Mouse (Mus musculus) embryonic facial prominence, embryonic 13.5 days (tissue): ENCODE data around the gene Wasl. TPM values are rescaled to one million over a fixed set of nuclear protein-coding genes. Genes with fewer than 3 reads are reported as not detected.

Experiments
- ATAC-seq: fragments of 200-750 bp; cut with Nextera tagmentation; 2 replicates; pipeline ENCODE4 v1.8.0; 2017; ENCODE audit warnings: low read depth; ENCODE audit not compliant: insufficient number of reproducible peaks, insufficient read depth, low FRiP score, low TSS enrichment
- H3K27ac ChIP-seq: fragments of 300-500 bp; sonication (generic); 2 replicates; pipeline ENCODE4 v1.5.1; 2015; ENCODE audit warnings: moderate library complexity, mild to moderate bottlenecking, inconsistent platforms
- H3K27me3 ChIP-seq: fragments of 300-500 bp; sonication (generic); 2 replicates; pipeline ENCODE4 v1.6.1; 2015; ENCODE audit warnings: mild to moderate bottlenecking, inconsistent platforms
- H3K36me3 ChIP-seq: fragments of 300-500 bp; sonication (generic); 2 replicates; pipeline ENCODE4 v1.6.1; 2015; ENCODE audit warnings: mild to moderate bottlenecking, inconsistent platforms
- H3K4me1 ChIP-seq: fragments of 300-500 bp; sonication (generic); 2 replicates; pipeline ENCODE4 v1.6.1; 2015; ENCODE audit warnings: inconsistent platforms
- H3K4me2 ChIP-seq: fragments of 300-500 bp; sonication (generic); 2 replicates; pipeline ENCODE4 v1.6.1; 2015; ENCODE audit warnings: moderate library complexity, mild to moderate bottlenecking, inconsistent platforms
- H3K4me3 ChIP-seq: fragments of 300-500 bp; sonication (generic); 2 replicates; pipeline ENCODE4 v1.5.1; 2015; ENCODE audit warnings: mild to moderate bottlenecking, inconsistent platforms
- H3K9ac ChIP-seq: fragments of 300-500 bp; sonication (generic); 2 replicates; pipeline ENCODE4 v1.6.1; 2015; ENCODE audit warnings: mild to moderate bottlenecking, inconsistent platforms
- H3K9me3 ChIP-seq: fragments of 300-500 bp; sonication (generic); 2 replicates; pipeline ENCODE4 v1.6.1; 2016; ENCODE audit warnings: inconsistent platforms
- WGBS: fragments of 180-500 bp; shearing (Covaris S2); methylation state at CpG from one replicate; pipeline ENCODE4 v1.1.7; 2015; ENCODE audit warnings: mixed read lengths; 5-methylcytosine and 5-hydroxymethylcytosine counted together
- polyA plus RNA-seq: library from polyadenylated mRNA; unstranded; fragments of >200 nt; fragmentation: Nextera tagmentation; extraction: Ambion mirVana; gene quantifications from 2 replicates; pipeline ENCODE4 v1.2.1, GENCODE M21; 2015

Gene Wasl
- polyA plus RNA-seq, 1 experiment from 2014 or later: 79.8 TPM

DNA sequence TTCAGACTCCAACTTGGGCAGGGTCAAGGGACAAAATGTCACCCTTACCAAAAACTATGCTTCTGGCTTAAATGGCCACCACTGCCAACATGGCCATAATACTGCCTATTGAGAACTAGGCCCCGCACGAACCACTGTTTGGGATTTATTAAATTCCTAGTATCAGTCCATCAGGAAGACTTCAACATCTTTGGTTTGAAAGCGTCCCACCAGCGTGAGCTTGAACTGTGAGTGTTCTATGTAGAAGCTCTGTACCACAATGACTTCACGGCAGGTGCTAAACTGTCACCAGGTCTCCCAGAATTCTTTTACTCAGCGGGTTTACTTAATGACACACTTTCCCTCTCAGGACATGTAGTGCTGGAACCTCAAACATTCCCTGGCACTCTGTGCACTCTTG is 51.5 kb downstream of the Wasl start:
- no peak for ATAC-seq
- Histone ChIP-seq H3K9ac (no peak overlapping the region), H3K4me2 (no peak overlapping the region), H3K27me3 (no peaks in the 10 kb centered on the region), H3K4me3 (no peak overlapping the region), H3K9me3 (no peaks in the 10 kb centered on the region), H3K27ac (no peak overlapping the region), H3K4me1 (no peaks in the 10 kb centered on the region), H3K36me3 (peaks cover 46% of the 10 kb centered on the region)
- WGBS: 95% methylated on average over 6 of the region's 6 CpGs

DNA sequence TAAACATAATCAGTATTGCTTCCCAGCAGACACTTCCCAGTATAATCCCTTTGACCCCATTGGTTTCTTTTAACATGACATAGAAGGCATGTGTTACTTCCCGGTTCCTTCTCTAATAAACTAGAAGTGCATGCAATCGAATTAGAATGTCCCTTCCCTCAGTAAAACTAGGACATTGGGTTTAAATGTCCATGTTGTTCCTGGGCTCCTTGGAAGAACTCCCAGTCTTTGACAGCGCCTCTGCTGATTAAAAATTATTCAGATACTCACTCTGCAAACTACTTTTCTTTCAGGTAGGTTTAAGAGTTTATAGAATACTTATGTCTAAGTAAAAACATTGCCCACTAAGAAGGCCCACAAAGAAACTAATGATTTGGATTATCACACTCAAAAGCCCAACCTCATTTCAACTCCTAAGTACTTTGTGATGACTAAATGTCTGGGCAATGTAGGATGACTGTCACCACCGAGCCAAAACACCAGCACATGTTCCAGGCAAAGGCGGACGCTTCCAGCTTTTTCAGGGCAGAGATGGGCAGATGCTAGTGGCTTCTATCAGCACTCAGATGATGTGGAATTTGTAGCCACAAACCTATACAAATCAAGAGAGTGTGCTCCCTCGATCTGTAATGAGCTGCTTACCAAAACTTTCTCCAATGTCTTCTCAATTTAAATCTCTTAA is 52.6 kb downstream of the Wasl start:
- 90% methylated on average over 7 of the region's 7 CpGs for WGBS
- Histone ChIP-seq H3K4me3 (no peak overlapping the region), H3K27me3 (no peaks in the 10 kb centered on the region), H3K4me2 (no peak overlapping the region), H3K9ac (no peak overlapping the region), H3K36me3 (peaks cover 36% of the 10 kb centered on the region), H3K9me3 (no peaks in the 10 kb centered on the region), H3K4me1 (no peaks in the 10 kb centered on the region), H3K27ac (no peak overlapping the region)
- ATAC-seq: no peak

GRCm38 (mm10) chr6:24610358-24610757 is 54.5 kb downstream of the Wasl start:
- Histone ChIP-seq H3K27me3 (no peaks in the 10 kb centered on the region), H3K36me3 (peaks cover 23% of the 10 kb centered on the region), H3K9me3 (no peaks in the 10 kb centered on the region), H3K4me2 (no peak overlapping the region), H3K27ac (no peak overlapping the region), H3K9ac (no peak overlapping the region), H3K4me1 (no peaks in the 10 kb centered on the region), H3K4me3 (no peak overlapping the region)
- ATAC-seq: no peak
- 89% methylated on average over 4 of the region's 4 CpGs for WGBS

GRCm38 (mm10) chr6:24609531-24609930 is 55.3 kb downstream of the Wasl start:
- H3K9ac ChIP-seq: no peak overlapping the region
- no peak overlapping the region for H3K4me2 ChIP-seq
- 57% methylated on average over 4 of the region's 4 CpGs for whole genome bisulfite sequencing
- no peaks in the 10 kb centered on the region for H3K4me1 ChIP-seq
- no peaks in the 10 kb centered on the region for H3K9me3 ChIP-seq
- no peak for ATAC-seq
- H3K4me3 ChIP-seq: no peak overlapping the region
- H3K36me3 ChIP-seq: peaks cover 15% of the 10 kb centered on the region
- H3K27me3 ChIP-seq: no peaks in the 10 kb centered on the region
- no peak overlapping the region for H3K27ac ChIP-seq

GRCm38 (mm10) chr6:24608682-24609081 is 56.1 kb downstream of the Wasl start:
- Histone ChIP-seq H3K4me1 (no peaks in the 10 kb centered on the region), H3K27ac (no peak overlapping the region), H3K36me3 (peaks cover 9% of the 10 kb centered on the region), H3K4me3 (no peak overlapping the region), H3K9me3 (no peaks in the 10 kb centered on the region), H3K4me2 (no peak overlapping the region), H3K9ac (no peak overlapping the region), H3K27me3 (no peaks in the 10 kb centered on the region)
- WGBS: 88% methylated on average over 3 of the region's 3 CpGs
- ATAC-seq: no peak

GRCm38 (mm10) chr6:24608129-24608528 is 56.7 kb downstream of the Wasl start:
- no peaks in the 10 kb centered on the region for H3K27me3 ChIP-seq
- no peak overlapping the region for H3K4me2 ChIP-seq
- no peak overlapping the region for H3K27ac ChIP-seq
- WGBS: 80% methylated on average over 4 of the region's 4 CpGs
- peaks cover 5% of the 10 kb centered on the region for H3K36me3 ChIP-seq
- no peaks in the 10 kb centered on the region for H3K4me1 ChIP-seq
- H3K9ac ChIP-seq: no peak overlapping the region
- H3K9me3 ChIP-seq: no peaks in the 10 kb centered on the region
- H3K4me3 ChIP-seq: no peak overlapping the region
- ATAC-seq: no peak

DNA sequence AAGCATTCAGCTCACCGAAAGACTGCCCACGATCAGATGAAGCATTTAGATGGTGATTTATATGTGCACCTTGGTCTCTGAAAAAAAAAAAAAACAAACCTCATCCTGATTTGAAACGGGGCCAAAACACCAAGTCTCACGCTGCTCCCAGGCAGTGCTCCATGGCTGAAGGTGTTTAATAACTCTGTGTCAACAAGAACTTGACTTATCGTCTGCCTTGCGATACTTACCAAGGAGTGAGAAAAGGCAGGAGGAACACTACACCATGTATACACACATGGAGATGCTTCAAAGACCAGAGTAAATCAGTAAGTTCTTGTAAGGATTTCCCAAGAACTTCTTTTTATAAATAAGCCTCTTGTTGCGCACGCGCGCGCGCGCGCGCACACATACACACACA is 57.3 kb downstream of the Wasl start:
- Histone ChIP-seq H3K9me3 (no peaks in the 10 kb centered on the region), H3K9ac (no peak overlapping the region), H3K36me3 (no peaks in the 10 kb centered on the region), H3K4me2 (no peak overlapping the region), H3K4me3 (no peak overlapping the region), H3K27me3 (no peaks in the 10 kb centered on the region), H3K27ac (no peak overlapping the region), H3K4me1 (no peaks in the 10 kb centered on the region)
- WGBS: 92% methylated on average over 15 of the region's 15 CpGs
- ATAC-seq: no peak

GRCm38 (mm10) chr6:24606512-24606911 is 58.3 kb downstream of the Wasl start:
- Histone ChIP-seq H3K9ac (no peak overlapping the region), H3K27me3 (no peaks in the 10 kb centered on the region), H3K36me3 (no peaks in the 10 kb centered on the region), H3K27ac (no peak overlapping the region), H3K9me3 (no peaks in the 10 kb centered on the region), H3K4me2 (no peak overlapping the region), H3K4me1 (no peaks in the 10 kb centered on the region), H3K4me3 (no peak overlapping the region)
- ATAC-seq: no peak
- WGBS: 84% methylated on average over 10 of the region's 10 CpGs

DNA sequence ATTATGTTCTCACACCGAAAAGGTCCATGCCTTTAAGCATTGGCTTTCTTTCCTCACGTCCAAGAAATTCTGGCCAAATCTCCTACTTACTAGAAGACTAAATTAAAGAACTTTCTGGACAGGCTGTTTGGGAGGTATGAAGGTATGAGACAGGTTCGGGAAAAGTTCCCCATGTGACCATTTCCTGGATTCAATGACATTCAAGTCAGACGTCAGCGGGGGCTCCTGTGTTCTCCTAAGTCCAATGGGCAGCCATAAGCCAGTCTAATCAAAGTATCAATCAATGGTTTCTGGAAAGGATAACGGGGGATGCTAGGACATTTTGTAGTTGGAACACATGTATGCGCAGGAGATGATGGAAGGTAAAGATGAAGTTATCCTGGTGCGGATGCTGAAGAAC is 59.2 kb downstream of the Wasl start:
- H3K36me3 ChIP-seq: no peaks in the 10 kb centered on the region
- 91% methylated on average over 8 of the region's 8 CpGs for WGBS
- H3K27me3 ChIP-seq: no peaks in the 10 kb centered on the region
- ATAC-seq: no peak
- no peak overlapping the region for H3K4me2 ChIP-seq
- H3K9me3 ChIP-seq: no peaks in the 10 kb centered on the region
- no peak overlapping the region for H3K9ac ChIP-seq
- H3K27ac ChIP-seq: no peak overlapping the region
- H3K4me3 ChIP-seq: no peak overlapping the region
- H3K4me1 ChIP-seq: no peaks in the 10 kb centered on the region

GRCm38 (mm10) chr6:24604289-24604688 is 60.5 kb downstream of the Wasl start:
- Histone ChIP-seq H3K4me2 (no peak overlapping the region), H3K27me3 (no peaks in the 10 kb centered on the region), H3K36me3 (no peaks in the 10 kb centered on the region), H3K4me3 (no peak overlapping the region), H3K27ac (no peak overlapping the region), H3K4me1 (no peaks in the 10 kb centered on the region), H3K9me3 (no peaks in the 10 kb centered on the region), H3K9ac (no peak overlapping the region)
- WGBS: 89% methylated on average over 7 of the region's 7 CpGs
- ATAC-seq: no peak

DNA sequence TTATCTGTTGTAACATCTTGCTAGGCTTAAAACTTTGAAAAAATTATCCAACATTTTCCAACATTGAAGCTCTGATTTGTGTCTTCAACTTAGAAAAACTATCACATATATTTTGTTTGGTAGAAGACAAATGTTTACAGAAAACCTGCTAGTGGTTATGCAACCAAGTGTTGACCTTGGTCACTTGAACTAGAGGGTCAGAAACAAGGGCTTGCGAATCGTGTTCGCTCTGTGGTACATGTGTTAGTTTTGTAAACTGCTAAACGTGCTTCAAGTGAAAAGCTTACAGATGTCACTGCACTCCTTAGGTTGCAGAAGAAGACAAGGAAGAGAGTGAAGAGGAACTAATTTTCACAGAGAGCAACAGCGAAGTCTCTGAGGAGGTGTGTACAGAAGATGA is 61.8 kb downstream of the Wasl start:
- H3K36me3 ChIP-seq: no peaks in the 10 kb centered on the region
- 91% methylated on average over 5 of the region's 5 CpGs for WGBS
- H3K27ac ChIP-seq: no peak overlapping the region
- H3K4me2 ChIP-seq: no peak overlapping the region
- no peak for ATAC-seq
- H3K9ac ChIP-seq: no peak overlapping the region
- no peaks in the 10 kb centered on the region for H3K9me3 ChIP-seq
- H3K4me1 ChIP-seq: no peaks in the 10 kb centered on the region
- no peak overlapping the region for H3K4me3 ChIP-seq
- H3K27me3 ChIP-seq: no peaks in the 10 kb centered on the region

DNA sequence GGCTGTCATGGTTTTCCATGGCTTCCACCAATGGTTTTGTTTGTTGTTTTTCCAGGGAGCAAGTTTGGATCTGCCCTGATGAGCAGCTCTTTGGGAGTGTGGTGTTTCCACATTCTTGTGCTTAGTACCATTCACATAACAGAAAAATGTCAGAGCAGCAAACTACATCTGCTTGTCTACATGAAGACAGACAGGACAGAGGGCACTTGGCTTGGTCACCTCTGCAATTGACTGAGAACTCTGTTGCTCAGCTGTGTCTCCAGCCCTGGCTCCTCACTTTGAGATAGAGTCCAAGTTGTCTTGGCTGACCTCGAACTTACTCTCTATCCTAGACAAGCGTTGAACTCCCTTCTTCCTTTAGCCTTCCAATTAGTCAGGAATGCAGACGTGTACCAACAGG is 62.5 kb downstream of the Wasl start:
- Histone ChIP-seq H3K36me3 (no peaks in the 10 kb centered on the region), H3K4me1 (no peaks in the 10 kb centered on the region), H3K27ac (no peak overlapping the region), H3K9ac (no peak overlapping the region), H3K9me3 (no peaks in the 10 kb centered on the region), H3K4me3 (no peak overlapping the region), H3K4me2 (no peak overlapping the region), H3K27me3 (no peaks in the 10 kb centered on the region)
- 57% methylated on average over 3 of the region's 3 CpGs for WGBS
- no peak for ATAC-seq
